Mouse (Mus musculus) liver, postnatal 0 days (tissue): ENCODE measurements around the gene Rassf8.

ENCODE experiments used
- CTCF ChIP-seq: sonication (generic); IDR thresholded peaks from 2 replicates; pipeline ENCODE4 v1.5.1; 2016; ENCODE audit warnings: antibody characterized with exemption, low read depth
- EP300 ChIP-seq: IDR thresholded peaks from 2 replicates; pipeline ENCODE4 v1.6.1; 2016; ENCODE audit warnings: antibody characterized with exemption, low read depth, mild to moderate bottlenecking

DNA sequence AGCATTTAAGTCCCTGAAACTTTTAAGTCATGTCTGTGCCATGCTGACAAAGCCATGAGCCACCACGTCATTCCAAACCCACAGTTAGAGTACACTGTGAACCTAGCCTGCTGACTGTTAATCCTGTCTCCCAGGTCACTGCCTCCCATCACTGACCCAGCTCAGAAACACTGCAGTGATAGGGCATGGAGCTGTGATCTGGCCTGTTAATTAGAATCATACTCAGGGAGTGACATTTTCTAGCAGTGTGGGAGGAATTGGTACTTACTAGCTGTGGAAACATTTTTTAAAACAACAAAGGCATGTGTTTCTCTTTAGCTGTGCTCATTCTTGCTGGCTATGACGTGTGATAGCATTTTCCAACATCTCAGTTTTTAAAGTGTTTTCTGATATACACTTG, 35.4 kb downstream of the Rassf8 start:
- TF ChIP-seq CTCF (no peak), EP300 (no peak)
